Mouse (Mus musculus) forebrain, postnatal 0 days (tissue): ENCODE measurements around the gene Gtse1. TPM values are rescaled to one million over a fixed set of nuclear protein-coding genes. Genes with fewer than 3 reads are reported as not detected.

Experiments used
- ATAC-seq: fragments of 200-750 bp; cut with Nextera tagmentation; 2 replicates; pipeline ENCODE4 v1.8.0; 2017; ENCODE audit warnings: mild to moderate bottlenecking, moderate library complexity
- DNase-seq: peaks from one replicate; pipeline ENCODE4 v3.0.0-alpha.2; 2015
- H3K27ac ChIP-seq: fragments of 300-500 bp; sonication (generic); 2 replicates; pipeline ENCODE4 v1.5.1; 2014; ENCODE audit warnings: low read depth, mild to moderate bottlenecking, antibody characterized with exemption, low read length, moderate library complexity, mixed read lengths
- H3K27me3 ChIP-seq: fragments of 300-500 bp; sonication (generic); 2 replicates; pipeline ENCODE4 v1.6.1; 2014; ENCODE audit warnings: mild to moderate bottlenecking, low read length, mixed read lengths; ENCODE audit not compliant: insufficient read depth
- H3K36me3 ChIP-seq: fragments of 300-500 bp; sonication (generic); 2 replicates; pipeline ENCODE4 v1.6.1; 2014; ENCODE audit warnings: mild to moderate bottlenecking, moderate library complexity; ENCODE audit not compliant: insufficient read depth
- H3K4me1 ChIP-seq: fragments of 300-500 bp; sonication (generic); 2 replicates; pipeline ENCODE4 v1.6.1; 2014; ENCODE audit warnings: antibody characterized with exemption; ENCODE audit not compliant: insufficient read depth
- H3K4me2 ChIP-seq: fragments of 300-500 bp; sonication (generic); 2 replicates; pipeline ENCODE4 v1.6.1; 2014; ENCODE audit warnings: low read depth, mild to moderate bottlenecking, moderate library complexity
- H3K4me3 ChIP-seq: fragments of 300-500 bp; sonication (generic); 2 replicates; pipeline ENCODE4 v1.5.1; 2014; ENCODE audit warnings: low read depth, low read length, mixed read lengths
- H3K9ac ChIP-seq: fragments of 300-500 bp; sonication (generic); 2 replicates; pipeline ENCODE4 v1.6.1; 2014; ENCODE audit warnings: mild to moderate bottlenecking
- H3K9me3 ChIP-seq: fragments of 300-500 bp; sonication (generic); 2 replicates; pipeline ENCODE4 v1.6.1; 2016; ENCODE audit warnings: low read length
- CTCF ChIP-seq: sonication (generic); IDR thresholded peaks from 2 replicates; pipeline ENCODE4 v1.5.1; 2016; ENCODE audit warnings: antibody characterized with exemption, control low read depth, low read depth
- WGBS: fragments of 180-500 bp; shearing (Covaris S2); extraction: QIAGEN DNeasy Blood & Tissue Kit; methylation state at CpG from one replicate; pipeline ENCODE4 v1.1.7; 2014; 5-methylcytosine and 5-hydroxymethylcytosine counted together
- polyA plus RNA-seq: library from polyadenylated mRNA; unstranded; fragments of >200 nt; fragmentation: Nextera tagmentation; extraction: Ambion mirVana; gene quantifications from 2 replicates; pipeline ENCODE4 v1.2.1, GENCODE M21; 2015
- total RNA-seq: library from RNA; depleted of rRNA; stranded (reverse); fragments of >200 nt; gene quantifications from 2 replicates; pipeline ENCODE4 v1.2.3, GENCODE M21; 2014

Gene Gtse1
- total and polyA plus RNA-seq, 2 experiments from 2014 or later, result 3.2 to 4.3 TPM

DNA sequence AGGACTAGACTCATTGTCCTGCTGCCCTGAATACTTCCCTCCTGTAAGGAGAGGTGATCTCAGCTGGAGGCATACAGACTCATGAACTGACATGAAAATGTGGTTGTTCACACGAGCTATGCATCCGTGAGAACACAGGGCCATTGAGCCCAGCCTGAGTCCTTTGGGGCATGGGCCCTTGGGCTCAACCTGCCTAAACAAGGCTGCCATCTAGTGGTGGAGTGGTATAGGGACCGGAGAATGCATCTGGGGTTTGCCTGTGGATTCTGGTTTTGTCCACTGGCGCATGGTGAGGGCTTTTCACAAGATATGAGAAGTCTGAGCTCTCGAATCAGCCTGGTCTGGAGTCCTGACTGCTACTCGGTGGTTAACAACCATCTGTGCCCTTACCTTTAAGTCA is 8.2 kb downstream of the Gtse1 start:
- no peaks in the 10 kb centered on the region for H3K27me3 ChIP-seq
- peak; percentile 91 for TF ChIP-seq CTCF
- no peak overlapping the region for H3K9ac ChIP-seq
- no peaks in the 10 kb centered on the region for H3K9me3 ChIP-seq
- H3K36me3 ChIP-seq, result no peaks in the 10 kb centered on the region
- 44% methylated on average over 6 of the region's 6 CpGs for WGBS
- peak; percentile 75 for DNase-seq
- no peak overlapping the region for H3K4me2 ChIP-seq
- H3K4me3 ChIP-seq, result no peak overlapping the region
- no peaks in the 10 kb centered on the region for H3K4me1 ChIP-seq
- H3K27ac ChIP-seq, result no peak overlapping the region
- peak; percentile 71 for ATAC-seq

DNA sequence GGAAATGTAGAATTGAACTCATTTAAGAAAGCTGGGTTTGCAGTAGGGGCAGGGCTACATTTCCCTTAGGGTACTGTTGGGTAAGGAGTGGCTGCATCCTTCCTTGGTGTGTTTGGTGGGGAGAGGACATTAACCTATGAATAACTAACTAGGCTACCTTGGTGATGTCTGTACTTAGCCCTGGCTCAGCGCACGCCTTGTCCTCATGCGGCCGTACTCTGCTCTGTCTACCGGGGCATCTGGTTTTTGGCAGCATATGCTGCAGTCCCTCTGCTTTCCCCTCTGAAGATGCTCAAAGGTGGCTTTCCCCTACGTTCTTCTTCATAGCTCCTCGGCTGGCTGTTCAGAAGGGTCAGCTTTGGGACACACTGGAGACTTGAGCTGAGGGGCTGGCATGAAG is 17.8 kb downstream of the Gtse1 start:
- H3K9me3 ChIP-seq, result no peaks in the 10 kb centered on the region
- no peak for ATAC-seq
- no peak overlapping the region for H3K9ac ChIP-seq
- DNase-seq, result no peak
- no peak for TF ChIP-seq CTCF
- peaks cover under 1% of the 10 kb centered on the region; the same call in 1 of the 2 replicates for H3K36me3 ChIP-seq
- H3K27me3 ChIP-seq, result no peaks in the 10 kb centered on the region
- 94% methylated on average over 7 of the region's 7 CpGs for WGBS
- no peak overlapping the region for H3K4me2 ChIP-seq
- H3K27ac ChIP-seq, result no peak overlapping the region
- peaks cover 7% of the 10 kb centered on the region; the same call in 1 of the 2 replicates for H3K4me1 ChIP-seq
- no peak overlapping the region for H3K4me3 ChIP-seq

DNA sequence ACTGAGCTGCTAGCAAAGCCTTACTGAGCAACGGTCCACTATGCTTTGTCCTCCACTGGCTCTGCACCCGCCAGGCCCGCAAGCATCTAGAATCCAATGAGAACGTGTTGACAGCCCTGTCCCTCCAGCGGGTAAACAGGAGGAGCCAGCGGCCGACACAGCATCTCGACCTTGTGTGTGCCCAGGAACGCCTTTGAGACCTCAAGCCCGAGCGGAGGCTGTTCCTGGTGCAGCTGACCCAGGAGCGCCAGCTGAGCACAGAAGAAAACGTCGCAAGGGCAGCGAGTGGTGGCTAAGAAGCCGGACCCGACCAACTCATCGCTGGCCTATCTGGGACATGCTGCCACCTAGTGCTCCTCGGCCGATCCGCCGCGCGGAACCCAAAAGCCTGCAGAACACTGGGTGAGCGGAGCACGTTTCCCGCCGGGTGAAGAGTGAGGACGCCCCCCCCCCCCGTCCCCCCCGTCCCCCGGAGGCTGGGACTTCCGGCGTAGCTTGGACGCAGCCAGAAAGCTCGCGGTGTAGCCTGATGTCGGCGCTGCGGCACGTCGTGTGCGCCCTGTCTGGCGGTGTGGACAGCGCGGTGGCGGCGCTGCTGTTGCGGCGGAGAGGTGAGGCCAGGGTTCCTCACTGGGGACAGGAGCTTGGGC is 19.4 kb downstream of the Gtse1 start, which contains the start of gene Trmu:
Gene Trmu, plus strand, starts transcription at position 465 of the 650 bp plus-strand sequence.
- Histone ChIP-seq H3K27ac (peak within 1 kb of the TSS; percentile 90), H3K27me3 (no peaks in the 10 kb centered on the region), H3K9ac (peak within 1 kb of the TSS; percentile 87), H3K4me2 (peak within 1 kb of the TSS; percentile 85), H3K4me1 (peaks cover 7% of the 10 kb centered on the region; the same call in 1 of the 2 replicates), H3K36me3 (peaks cover 16% of the 10 kb centered on the region), H3K4me3 (peak within 1 kb of the TSS; percentile 81), H3K9me3 (no peaks in the 10 kb centered on the region)
- peak; percentile 98 for ATAC-seq
- TF ChIP-seq CTCF, result peak; percentile 76
- DNase-seq, result peak; percentile 96
- 5% methylated on average over 46 of the region's 50 CpGs for WGBS

DNA sequence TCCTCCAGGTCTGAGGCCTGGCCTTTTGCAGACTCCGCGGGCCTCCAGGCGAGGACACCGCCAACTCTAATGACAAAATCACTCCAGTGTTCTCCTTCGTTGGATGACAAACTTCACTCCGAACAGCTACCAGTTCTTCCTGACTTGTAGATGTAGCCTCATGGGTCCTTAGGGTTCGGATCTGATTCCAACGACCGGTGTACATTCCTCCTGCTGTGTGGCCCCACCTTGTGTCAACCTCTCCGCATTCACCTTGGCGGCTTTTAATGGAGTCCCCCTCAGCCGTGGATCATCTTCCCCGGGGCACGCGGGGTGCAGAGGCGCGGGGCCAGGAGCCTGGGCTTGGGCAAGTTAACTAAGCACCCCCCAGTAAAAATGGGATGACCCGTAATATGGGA is 20.0 kb downstream of the Gtse1 start:
- Histone ChIP-seq H3K36me3 (peaks cover 20% of the 10 kb centered on the region), H3K9ac (peak overlapping the region; percentile 87), H3K27me3 (no peaks in the 10 kb centered on the region), H3K4me2 (peak overlapping the region; percentile 85), H3K9me3 (no peaks in the 10 kb centered on the region), H3K4me3 (peak overlapping the region; percentile 81), H3K27ac (peak overlapping the region; percentile 90), H3K4me1 (peaks cover 7% of the 10 kb centered on the region; the same call in 1 of the 2 replicates)
- ATAC-seq, result peak; percentile 8; the same call in 1 of the 2 replicates
- no peak for DNase-seq
- TF ChIP-seq CTCF, result no peak
- under 1% methylated on average over 18 of the region's 18 CpGs for WGBS

DNA sequence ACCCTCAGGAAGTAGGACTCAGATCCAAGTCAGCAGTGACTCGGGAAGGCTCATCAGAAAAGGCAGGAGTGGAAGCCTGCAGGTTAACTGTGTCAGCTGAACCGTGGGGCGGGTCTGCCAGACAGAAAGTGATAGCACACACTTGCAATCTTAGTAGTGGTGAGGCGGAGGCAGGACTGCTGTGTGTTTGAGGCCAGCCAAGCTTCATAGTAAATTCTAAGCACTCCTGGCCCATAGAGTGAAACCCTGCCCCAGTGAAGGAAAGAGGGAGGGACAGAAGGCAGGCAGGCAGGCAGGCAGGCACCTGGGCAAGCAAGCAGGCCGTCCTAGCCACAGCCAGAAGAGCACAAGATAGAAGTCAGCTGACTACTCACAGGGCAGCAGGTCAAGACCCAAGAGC is 26.1 kb downstream of the Gtse1 start:
- H3K36me3 ChIP-seq, result peaks cover 50% of the 10 kb centered on the region
- H3K27me3 ChIP-seq, result no peaks in the 10 kb centered on the region
- H3K4me2 ChIP-seq, result no peak overlapping the region
- WGBS, result 95% methylated on average over 5 of the region's 5 CpGs
- no peak overlapping the region for H3K27ac ChIP-seq
- H3K4me1 ChIP-seq, result no peaks in the 10 kb centered on the region
- no peak for TF ChIP-seq CTCF
- no peak overlapping the region for H3K4me3 ChIP-seq
- H3K9me3 ChIP-seq, result no peaks in the 10 kb centered on the region
- ATAC-seq, result no peak
- DNase-seq, result no peak
- no peak overlapping the region for H3K9ac ChIP-seq

DNA sequence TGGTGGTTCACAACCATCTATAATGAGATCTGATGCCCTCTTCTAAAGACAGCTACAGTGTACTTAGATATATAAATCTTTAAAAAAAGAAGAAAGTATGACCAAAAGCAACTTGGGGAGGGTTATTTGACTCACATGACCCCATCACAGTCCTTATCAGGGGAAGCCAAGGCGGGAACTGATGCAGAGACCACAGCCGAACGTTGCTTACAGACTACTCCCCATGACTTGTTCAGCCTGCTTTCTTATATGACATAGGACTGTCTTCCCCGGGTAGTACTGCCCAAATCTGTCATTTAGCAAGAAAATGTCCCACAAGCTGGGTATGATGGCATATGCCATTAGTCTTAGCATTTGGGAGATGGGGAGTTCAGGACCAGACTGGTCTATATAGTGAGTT is 29.7 kb downstream of the Gtse1 start:
- DNase-seq, result no peak
- ATAC-seq, result no peak
- H3K27me3 ChIP-seq, result no peaks in the 10 kb centered on the region
- no peaks in the 10 kb centered on the region for H3K9me3 ChIP-seq
- TF ChIP-seq CTCF, result no peak
- H3K9ac ChIP-seq, result no peak overlapping the region
- no peak overlapping the region for H3K4me2 ChIP-seq
- no peak overlapping the region for H3K27ac ChIP-seq
- H3K4me3 ChIP-seq, result no peak overlapping the region
- H3K36me3 ChIP-seq, result peaks cover 56% of the 10 kb centered on the region
- WGBS, result 87% methylated on average over 4 of the region's 4 CpGs
- H3K4me1 ChIP-seq, result no peaks in the 10 kb centered on the region

DNA sequence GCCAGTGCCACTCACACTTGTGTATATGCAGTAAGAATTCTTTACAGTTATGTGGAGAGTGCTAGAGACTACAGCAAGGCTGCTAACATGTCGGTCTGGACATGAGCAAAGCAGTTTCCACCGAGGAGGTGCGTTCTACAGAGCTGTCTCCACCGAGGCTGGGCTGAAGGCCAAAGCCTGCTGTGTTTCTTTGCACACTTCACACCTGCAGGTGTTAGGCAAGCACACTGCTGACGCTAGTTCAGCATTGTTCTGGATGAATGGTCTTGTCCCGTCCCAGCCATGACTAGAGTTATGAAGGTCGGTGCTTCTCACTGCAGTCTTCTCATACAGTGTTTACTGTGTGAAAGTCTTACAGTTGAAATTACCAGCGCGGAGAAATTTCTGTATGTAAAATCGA is 32.4 kb downstream of the Gtse1 start:
- Histone ChIP-seq H3K27ac (no peak overlapping the region), H3K9ac (no peak overlapping the region), H3K4me1 (no peaks in the 10 kb centered on the region), H3K36me3 (peaks cover 64% of the 10 kb centered on the region), H3K4me2 (no peak overlapping the region), H3K9me3 (no peaks in the 10 kb centered on the region), H3K4me3 (no peak overlapping the region), H3K27me3 (no peaks in the 10 kb centered on the region)
- no peak; the same call in 1 of the 2 replicates for ATAC-seq
- no peak for TF ChIP-seq CTCF
- WGBS, result 47% methylated on average over 10 of the region's 10 CpGs
- DNase-seq, result no peak
